Mouse (Mus musculus): ENCODE measurements around the gene Hoxa5. TPM values are rescaled to one million over a fixed set of nuclear protein-coding genes. Genes with fewer than 3 reads are reported as not detected.

Hoxa5 gene
- polyA plus RNA-seq, 1 experiment from 2014 or later = 15.7 TPM

GRCm38 (mm10) chr6:52183311-52184080 is 20.9 kb downstream of the Hoxa5 start:
- Histone ChIP-seq H3K9me3 (ENCODE audit: control insufficient read depth, low read length) (no peaks in the 10 kb centered on the region), H3K27me3 (ENCODE audit: control insufficient read depth, insufficient read depth, low read length) (no peaks in the 10 kb centered on the region), H3K9ac (ENCODE audit: low read depth, low read length) (peak overlapping the region; percentile 40; the same call in 1 of the 2 replicates), H3K4me1 (ENCODE audit: control insufficient read depth, insufficient read depth, low read length) (peaks cover 78% of the 10 kb centered on the region), H3K4me2 (replicated peaks; ENCODE audit: low read depth, low read length) (peak overlapping the region; percentile 27), H3K4me3 (ENCODE audit: low read length) (no peak overlapping the region), H3K36me3 (ENCODE audit: control insufficient read depth, insufficient read depth, low read length) (peaks cover 24% of the 10 kb centered on the region; the same call in 1 of the 2 replicates), H3K27ac (ENCODE audit: low read depth, low read length) (peak overlapping the region; percentile 94)
- 12% methylated on average over 10 of the region's 10 CpGs for WGBS
- peak; percentile 2; the same call in 1 of the 2 replicates for ATAC-seq (ENCODE audit: low FRiP score, low TSS enrichment)

DNA sequence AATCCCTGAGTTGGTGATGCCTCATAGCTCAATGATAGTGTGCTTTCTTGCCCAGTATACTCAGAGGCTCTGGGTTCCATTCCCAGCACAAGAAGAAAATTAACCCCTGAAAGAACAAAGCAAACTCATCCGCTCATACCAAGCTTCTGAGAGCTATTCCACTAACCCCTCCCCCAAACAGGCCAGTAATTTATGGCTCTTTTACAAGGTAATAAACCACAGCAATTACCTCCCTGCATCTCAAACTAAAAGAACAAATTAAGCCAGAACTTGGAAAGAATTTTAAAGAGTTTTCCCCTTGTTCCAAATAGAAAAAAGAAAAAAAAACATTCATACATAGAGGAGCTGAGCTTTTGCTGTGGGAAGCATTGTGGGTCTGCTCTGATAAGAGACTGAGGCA is 21.6 kb downstream of the Hoxa5 start:
- Histone ChIP-seq H3K4me1 (ENCODE audit: control insufficient read depth, insufficient read depth, low read length) (peaks cover 75% of the 10 kb centered on the region), H3K27me3 (ENCODE audit: control insufficient read depth, insufficient read depth, low read length) (no peaks in the 10 kb centered on the region), H3K9me3 (ENCODE audit: control insufficient read depth, low read length) (no peaks in the 10 kb centered on the region), H3K4me3 (ENCODE audit: low read length) (no peak overlapping the region), H3K27ac (ENCODE audit: low read depth, low read length) (peak overlapping the region; percentile 94), H3K4me2 (replicated peaks; ENCODE audit: low read depth, low read length) (peak overlapping the region; percentile 27; the same call in 1 of the 2 replicates), H3K9ac (ENCODE audit: low read depth, low read length) (no peak overlapping the region; the same call in 1 of the 2 replicates), H3K36me3 (ENCODE audit: control insufficient read depth, insufficient read depth, low read length) (peaks cover 24% of the 10 kb centered on the region; the same call in 1 of the 2 replicates)
- WGBS = 6% methylated on average over 1 of the region's 1 CpGs
- no peak for ATAC-seq (ENCODE audit: low FRiP score, low TSS enrichment)

GRCm38 (mm10) chr6:52182030-52182429 is 22.4 kb downstream of the Hoxa5 start:
- Histone ChIP-seq H3K4me1 (ENCODE audit: control insufficient read depth, insufficient read depth, low read length) (peaks cover 78% of the 10 kb centered on the region), H3K36me3 (ENCODE audit: control insufficient read depth, insufficient read depth, low read length) (peaks cover 23% of the 10 kb centered on the region; the same call in 1 of the 2 replicates), H3K4me2 (replicated peaks; ENCODE audit: low read depth, low read length) (0 out of 2 replicates have a peak overlapping the region, but pooled peaks have one; percentile 1), H3K9me3 (ENCODE audit: control insufficient read depth, low read length) (no peaks in the 10 kb centered on the region), H3K9ac (ENCODE audit: low read depth, low read length) (no peak overlapping the region), H3K27ac (ENCODE audit: low read depth, low read length) (peak overlapping the region; percentile 94; the same call in 1 of the 2 replicates), H3K27me3 (ENCODE audit: control insufficient read depth, insufficient read depth, low read length) (no peaks in the 10 kb centered on the region), H3K4me3 (ENCODE audit: low read length) (no peak overlapping the region)
- WGBS = 38% methylated on average over 2 of the region's 2 CpGs
- ATAC-seq (ENCODE audit: low FRiP score, low TSS enrichment) = no peak

GRCm38 (mm10) chr6:52180726-52181125 is 23.7 kb downstream of the Hoxa5 start:
- Histone ChIP-seq H3K27me3 (ENCODE audit: control insufficient read depth, insufficient read depth, low read length) (no peaks in the 10 kb centered on the region), H3K36me3 (ENCODE audit: control insufficient read depth, insufficient read depth, low read length) (peaks cover 12% of the 10 kb centered on the region; the same call in 1 of the 2 replicates), H3K27ac (ENCODE audit: low read depth, low read length) (peak overlapping the region; percentile 89; the same call in 1 of the 2 replicates), H3K9ac (ENCODE audit: low read depth, low read length) (peak overlapping the region; percentile 88; the same call in 1 of the 2 replicates), H3K9me3 (ENCODE audit: control insufficient read depth, low read length) (no peaks in the 10 kb centered on the region), H3K4me2 (replicated peaks; ENCODE audit: low read depth, low read length) (peak overlapping the region; percentile 67), H3K4me1 (ENCODE audit: control insufficient read depth, insufficient read depth, low read length) (peaks cover 79% of the 10 kb centered on the region), H3K4me3 (ENCODE audit: low read length) (peak overlapping the region; percentile 71; the same call in 1 of the 2 replicates)
- 35% methylated on average over 3 of the region's 3 CpGs for WGBS
- ATAC-seq (ENCODE audit: low FRiP score, low TSS enrichment) = no peak

DNA sequence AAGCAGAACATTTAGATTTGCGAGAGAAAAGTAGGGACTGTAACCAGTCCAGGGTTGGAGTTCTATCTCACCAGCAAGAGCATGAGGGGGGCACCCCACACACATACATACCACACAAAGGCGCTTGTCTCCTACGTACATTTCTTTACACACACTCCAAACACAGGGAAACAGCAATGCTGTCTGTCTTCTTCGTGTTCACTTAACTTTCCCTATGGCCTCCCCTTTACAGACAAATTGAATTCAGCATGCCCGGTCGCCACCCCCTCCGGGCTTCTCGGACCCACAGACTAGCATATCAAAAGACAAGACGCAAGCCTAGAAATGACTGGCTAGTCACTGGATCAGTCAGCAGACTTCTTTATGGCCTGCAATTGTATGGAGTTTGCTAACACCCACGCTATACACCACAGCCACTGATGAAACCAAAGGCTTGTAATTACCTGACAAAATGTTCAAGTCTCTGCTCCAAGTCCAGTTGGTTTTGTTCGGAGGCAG is 24.1 kb downstream of the Hoxa5 start:
- no peaks in the 10 kb centered on the region for H3K9me3 ChIP-seq (ENCODE audit: control insufficient read depth, low read length)
- H3K36me3 ChIP-seq (ENCODE audit: control insufficient read depth, insufficient read depth, low read length) = peaks cover 12% of the 10 kb centered on the region; the same call in 1 of the 2 replicates
- peak overlapping the region; percentile 67 for H3K4me2 ChIP-seq (replicated peaks; ENCODE audit: low read depth, low read length)
- WGBS = 11% methylated on average over 11 of the region's 11 CpGs
- peak overlapping the region; percentile 88 for H3K9ac ChIP-seq (ENCODE audit: low read depth, low read length)
- H3K27me3 ChIP-seq (ENCODE audit: control insufficient read depth, insufficient read depth, low read length) = no peaks in the 10 kb centered on the region
- ATAC-seq (ENCODE audit: low FRiP score, low TSS enrichment) = no peak
- peak overlapping the region; percentile 71 for H3K4me3 ChIP-seq (ENCODE audit: low read length)
- peaks cover 75% of the 10 kb centered on the region for H3K4me1 ChIP-seq (ENCODE audit: control insufficient read depth, insufficient read depth, low read length)
- peak overlapping the region; percentile 89 for H3K27ac ChIP-seq (ENCODE audit: low read depth, low read length)

- peak overlapping the region; percentile 67 for H3K4me2 ChIP-seq (replicated peaks; ENCODE audit: low read depth, low read length)
- no peaks in the 10 kb centered on the region for H3K27me3 ChIP-seq (ENCODE audit: control insufficient read depth, insufficient read depth, low read length)
- no peak for ATAC-seq (ENCODE audit: low FRiP score, low TSS enrichment)
- H3K9ac ChIP-seq (ENCODE audit: low read depth, low read length) = peak overlapping the region; percentile 88
- no peaks in the 10 kb centered on the region for H3K9me3 ChIP-seq (ENCODE audit: control insufficient read depth, low read length)
- H3K4me1 ChIP-seq (ENCODE audit: control insufficient read depth, insufficient read depth, low read length) = peaks cover 69% of the 10 kb centered on the region
- 5% methylated on average over 10 of the region's 10 CpGs for WGBS
- H3K4me3 ChIP-seq (ENCODE audit: low read length) = peak overlapping the region; percentile 71
- H3K27ac ChIP-seq (ENCODE audit: low read depth, low read length) = peak overlapping the region; percentile 89
- H3K36me3 ChIP-seq (ENCODE audit: control insufficient read depth, insufficient read depth, low read length) = peaks cover 12% of the 10 kb centered on the region; the same call in 1 of the 2 replicates
These were observed 24.7 kb downstream of the Hoxa5 start for GRCm38 (mm10) chr6:52179690-52180089.

GRCm38 (mm10) chr6:52178918-52179665 is 25.3 kb downstream of the Hoxa5 start:
- ATAC-seq (ENCODE audit: low FRiP score, low TSS enrichment) = no peak
- Histone ChIP-seq H3K4me2 (replicated peaks; ENCODE audit: low read depth, low read length) (peak overlapping the region; percentile 67), H3K9ac (ENCODE audit: low read depth, low read length) (peak overlapping the region; percentile 88), H3K27me3 (ENCODE audit: control insufficient read depth, insufficient read depth, low read length) (no peaks in the 10 kb centered on the region), H3K4me1 (ENCODE audit: control insufficient read depth, insufficient read depth, low read length) (peaks cover 63% of the 10 kb centered on the region), H3K27ac (ENCODE audit: low read depth, low read length) (peak overlapping the region; percentile 89), H3K4me3 (ENCODE audit: low read length) (peak overlapping the region; percentile 71), H3K36me3 (ENCODE audit: control insufficient read depth, insufficient read depth, low read length) (peaks cover 12% of the 10 kb centered on the region; the same call in 1 of the 2 replicates), H3K9me3 (ENCODE audit: control insufficient read depth, low read length) (no peaks in the 10 kb centered on the region)
- 14% methylated on average over 4 of the region's 4 CpGs for WGBS

GRCm38 (mm10) chr6:52177806-52178205 is 26.6 kb downstream of the Hoxa5 start:
- H3K4me3 ChIP-seq (ENCODE audit: low read length) = peak overlapping the region; percentile 71
- peaks cover 62% of the 10 kb centered on the region for H3K4me1 ChIP-seq (ENCODE audit: control insufficient read depth, insufficient read depth, low read length)
- peaks cover 12% of the 10 kb centered on the region; the same call in 1 of the 2 replicates for H3K36me3 ChIP-seq (ENCODE audit: control insufficient read depth, insufficient read depth, low read length)
- peak overlapping the region; percentile 67 for H3K4me2 ChIP-seq (replicated peaks; ENCODE audit: low read depth, low read length)
- peak overlapping the region; percentile 88 for H3K9ac ChIP-seq (ENCODE audit: low read depth, low read length)
- H3K27me3 ChIP-seq (ENCODE audit: control insufficient read depth, insufficient read depth, low read length) = no peaks in the 10 kb centered on the region
- no peaks in the 10 kb centered on the region for H3K9me3 ChIP-seq (ENCODE audit: control insufficient read depth, low read length)
- ATAC-seq (ENCODE audit: low FRiP score, low TSS enrichment) = no peak
- H3K27ac ChIP-seq (ENCODE audit: low read depth, low read length) = peak overlapping the region; percentile 98
- 11% methylated on average over 9 of the region's 9 CpGs for WGBS

All from kidney, embryonic 14.5 days (tissue).